In genomic region chr6:128302640-128303039, GRCm38 (mm10) we compare ENCODE assay signal across 1 mouse cellular context. TPM values are rescaled to one million over a fixed set of nuclear protein-coding genes. Genes with fewer than 3 reads are reported as not detected.
"Had no signal": no experiment of that assay in that cellular context is flagged by ENCODE, and none has a peak within 500 bp of the region (broad histone marks: within the 10 kb centered on the region; RNA-seq: fewer than 3 reads in every experiment).

No protein-coding gene starts in this region.

RNA-seq across cellular contexts. Expression of gene Tead4, which starts 2.0 kb away (rescaled TPM):
- total RNA-seq: megakaryocyte-erythroid progenitor cell, adult 5-6 weeks had no signal
